Mouse (Mus musculus) frontal cortex, postnatal 14 days (tissue): ENCODE results near the gene Zbtb42.
A peak's percentile ranks its signal among the peaks of the same experiment; 100 is the strongest.

Experiments used
- DNase-seq, 2 experiments: peaks; one replicate each; pipeline ENCODE4 v3.0.0; 2022; ENCODE audit warnings: low spot score in 2 of 2

Zbtb42 gene

DNA sequence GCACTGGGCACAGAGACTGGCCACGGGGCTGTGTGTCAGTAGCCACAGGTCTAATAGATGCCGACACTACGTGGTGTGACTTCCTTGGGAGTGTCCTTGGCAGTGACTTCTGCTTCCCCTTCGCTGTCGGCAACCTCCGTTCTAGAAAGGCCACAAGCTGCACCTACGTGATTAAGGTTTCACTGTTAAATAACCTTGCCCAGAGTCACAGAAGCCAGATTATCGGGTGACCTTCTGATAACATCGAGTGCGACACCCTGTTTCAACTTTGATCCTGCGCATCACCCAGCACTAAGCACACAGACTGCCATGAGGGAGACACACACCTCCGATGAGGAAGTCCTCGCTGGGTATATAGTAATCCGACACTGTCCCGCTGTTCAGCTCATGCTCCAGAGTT, 9.8 kb downstream of the Zbtb42 start:
- DNase-seq: no peak

- peak; percentile 90 to 92 for DNase-seq
Observed at GRCm38 (mm10) chr12:112693185-112694126, 14.8 kb downstream of the Zbtb42 start.

DNA sequence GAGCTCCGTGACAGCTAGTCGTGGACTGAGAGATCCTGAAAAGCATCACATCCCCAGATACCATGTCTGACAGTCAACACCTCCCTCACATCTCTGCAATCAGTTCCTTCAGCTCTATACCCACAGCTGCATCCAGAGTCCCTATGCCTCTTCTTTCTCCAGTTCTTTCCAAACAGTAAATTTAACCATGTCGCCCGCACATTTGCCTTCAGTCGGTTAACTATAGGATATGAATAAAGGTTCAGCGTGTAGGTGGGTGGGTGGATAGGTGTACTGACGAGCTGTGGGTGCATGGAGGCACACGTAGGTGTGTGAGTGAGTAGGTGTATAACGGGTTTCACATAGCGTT, 15.5 kb downstream of the Zbtb42 start:
- DNase-seq: no peak

DNA sequence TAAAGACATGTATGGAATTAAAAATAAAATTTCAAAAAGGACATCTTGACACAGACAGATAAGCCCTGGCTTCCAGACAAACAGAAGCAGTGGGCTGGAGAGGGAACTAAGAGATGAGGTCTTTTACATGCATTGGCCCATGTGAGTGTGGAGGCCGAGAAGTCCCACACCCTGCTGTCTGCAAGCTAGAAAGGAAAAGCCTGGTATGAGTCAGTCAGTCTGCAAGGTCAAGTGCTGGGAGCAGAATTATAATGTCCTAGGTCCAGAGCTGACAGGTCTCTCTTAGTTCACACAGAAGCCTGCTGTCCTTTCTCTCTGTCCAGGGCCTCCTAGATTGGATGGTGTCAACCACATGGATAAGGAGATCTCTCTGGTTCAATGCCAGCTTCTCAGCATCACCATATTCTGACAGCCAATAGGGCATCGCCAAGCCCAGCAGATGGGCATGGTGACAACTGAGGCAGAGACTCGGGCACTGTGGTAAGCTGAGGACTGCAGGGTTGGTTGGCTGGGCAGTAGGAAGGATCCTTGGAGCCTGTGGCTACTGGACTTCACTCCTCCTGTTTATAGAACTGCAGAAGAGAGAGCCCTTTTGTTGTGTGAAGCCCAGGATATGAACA, 18.3 kb downstream of the Zbtb42 start:
- DNase-seq: no peak

DNA sequence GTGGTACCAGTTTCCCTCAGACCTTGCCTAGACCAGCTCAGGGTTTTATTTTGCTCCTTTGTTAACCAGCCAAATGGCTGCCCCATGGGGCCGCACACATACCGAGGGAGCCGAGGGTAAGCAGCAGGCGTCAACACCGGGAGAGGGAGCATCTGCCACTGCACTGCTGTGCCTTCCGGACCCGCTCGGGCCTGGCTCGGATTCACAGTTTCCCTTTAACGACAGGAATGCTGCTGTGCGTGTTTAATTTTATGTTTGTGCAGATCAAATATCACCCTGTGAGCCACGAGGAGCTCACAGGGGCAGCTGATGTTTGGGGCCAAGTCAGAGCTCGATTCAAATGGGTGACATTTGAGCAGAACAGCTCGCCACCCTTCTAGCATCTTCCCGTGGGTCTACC, 21.9 kb downstream of the Zbtb42 start:
- no peak for DNase-seq

GRCm38 (mm10) chr12:112702374-112703320, 24.0 kb downstream of the Zbtb42 start:
- no peak for DNase-seq

- peak; percentile 71 to 86 for DNase-seq
Observed at GRCm38 (mm10) chr12:112706704-112707572, 28.3 kb downstream of the Zbtb42 start.

DNA sequence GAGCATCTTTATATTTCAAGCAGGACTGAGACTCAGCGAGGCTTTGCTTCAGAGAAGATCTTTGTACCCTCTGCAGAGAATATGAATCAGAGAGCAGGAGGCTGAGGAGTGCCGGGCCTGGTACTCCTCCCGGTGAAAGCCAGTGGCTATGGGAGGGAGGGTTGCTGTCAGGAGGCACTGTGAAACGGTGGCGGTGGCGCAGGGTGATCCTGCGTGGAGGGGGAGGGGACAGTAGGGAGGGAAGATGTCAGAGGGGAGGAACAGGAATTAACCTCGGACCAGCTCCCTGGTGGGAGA, 28.9 kb downstream of the Zbtb42 start:
- DNase-seq: no peak

GRCm38 (mm10) chr12:112713984-112714383, 35.4 kb downstream of the Zbtb42 start:
- no peak for DNase-seq

DNA sequence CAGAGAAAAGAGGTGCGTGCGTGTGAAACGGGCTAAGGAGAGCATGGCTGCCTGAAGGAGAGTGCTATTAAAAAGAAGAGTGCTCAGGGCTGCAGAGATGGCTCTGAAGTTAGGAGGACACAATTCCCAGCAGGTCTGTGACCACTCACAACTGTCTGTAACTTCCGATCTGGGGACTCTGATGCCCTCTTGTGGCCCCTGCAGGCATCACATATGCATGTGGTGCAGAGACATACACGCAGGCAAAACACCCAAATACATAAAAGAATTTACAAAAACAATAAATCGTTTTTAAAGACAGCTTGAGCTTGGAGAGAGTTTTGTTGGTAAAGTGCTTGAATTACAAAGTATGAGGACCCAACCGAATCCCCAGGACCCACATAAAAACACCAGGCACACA, 38.5 kb downstream of the Zbtb42 start:
- no peak for DNase-seq

DNA sequence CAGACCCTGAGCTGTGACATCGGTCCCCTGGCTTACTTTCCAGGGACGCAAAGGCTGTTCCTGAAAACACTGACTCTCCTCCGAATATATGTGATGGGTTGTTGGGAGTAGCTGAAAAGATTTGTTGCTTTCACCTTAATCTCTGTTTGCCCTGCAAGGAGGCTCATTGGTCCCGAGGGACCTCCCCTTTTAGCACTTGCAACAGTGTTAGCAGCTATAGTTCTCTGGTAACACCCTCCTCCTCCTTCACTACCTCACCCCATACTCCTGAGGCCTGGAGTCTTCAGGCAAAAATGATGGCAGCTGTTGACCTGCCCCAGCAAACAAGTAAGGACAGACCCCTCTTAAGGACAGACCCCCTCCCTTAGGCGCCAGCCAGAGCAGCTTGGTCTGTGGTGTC, 40.4 kb downstream of the Zbtb42 start:
- DNase-seq: no peak

DNA sequence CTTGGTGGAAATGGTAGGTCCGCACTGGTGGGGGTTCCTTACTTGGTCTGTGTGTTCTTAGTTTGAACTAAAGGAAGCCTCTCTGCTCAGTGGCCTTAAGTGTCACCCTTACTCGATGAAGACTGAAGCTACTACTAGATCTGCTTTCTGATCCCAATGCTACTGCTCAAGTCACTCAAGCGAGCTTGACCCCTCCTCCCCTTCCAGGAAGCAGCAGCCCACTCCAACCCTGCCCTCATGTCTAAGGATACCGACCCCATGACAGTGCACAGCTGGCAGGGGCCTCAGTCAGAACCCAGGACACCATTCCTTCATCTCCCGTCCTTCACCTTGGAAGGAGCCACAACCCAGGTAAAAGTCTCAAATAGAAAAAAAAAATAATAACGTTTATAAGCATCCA, 41.6 kb downstream of the Zbtb42 start, which contains the start of gene Cep170b:
TSS of gene Cep170b (plus strand) at position 240 of the 400 bp plus-strand sequence.
- no peak for DNase-seq

- DNase-seq: no peak
Observed at GRCm38 (mm10) chr12:112720890-112721423, 42.3 kb downstream of the Zbtb42 start.

GRCm38 (mm10) chr12:112721424-112722239, 43.0 kb downstream of the Zbtb42 start:
- no peak for DNase-seq

GRCm38 (mm10) chr12:112722240-112723027, 43.8 kb downstream of the Zbtb42 start:
- DNase-seq: no peak

DNA sequence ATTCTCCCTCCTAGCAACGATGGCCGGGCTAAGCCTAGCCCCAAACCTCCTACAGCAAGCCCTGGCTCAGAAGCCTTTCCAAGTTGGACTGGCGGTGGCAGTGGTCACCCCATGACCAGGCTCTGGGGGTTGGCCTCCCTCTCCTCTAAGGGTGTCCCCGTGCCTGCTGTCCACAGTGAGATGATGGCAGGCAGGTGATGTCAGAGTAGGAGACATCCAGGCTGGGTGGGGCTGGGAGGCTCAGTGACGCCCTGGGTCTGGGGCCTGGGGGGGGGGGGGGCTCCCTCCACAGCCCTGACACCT, 44.4 kb downstream of the Zbtb42 start:
- no peak for DNase-seq

DNA sequence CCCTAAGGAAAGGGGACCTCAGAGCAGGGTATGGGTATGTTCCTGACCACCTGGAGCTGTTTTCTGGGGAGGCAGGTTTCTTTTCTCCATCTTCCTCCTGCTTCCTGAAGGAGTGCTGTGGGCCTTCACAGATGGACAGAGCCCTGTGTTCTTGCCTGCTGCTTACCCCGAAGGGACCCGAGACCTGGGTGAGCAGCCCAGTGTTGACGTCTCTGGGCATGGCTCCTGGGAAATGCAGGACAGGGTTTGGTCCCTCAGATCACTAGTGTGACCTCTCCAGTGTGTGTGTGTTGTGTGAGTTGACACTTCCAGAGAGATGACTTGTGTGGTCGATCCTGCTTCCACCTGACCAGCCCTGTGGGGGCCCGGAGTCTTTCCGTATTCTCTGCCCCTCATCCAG, 44.8 kb downstream of the Zbtb42 start:
- DNase-seq: no peak

DNA sequence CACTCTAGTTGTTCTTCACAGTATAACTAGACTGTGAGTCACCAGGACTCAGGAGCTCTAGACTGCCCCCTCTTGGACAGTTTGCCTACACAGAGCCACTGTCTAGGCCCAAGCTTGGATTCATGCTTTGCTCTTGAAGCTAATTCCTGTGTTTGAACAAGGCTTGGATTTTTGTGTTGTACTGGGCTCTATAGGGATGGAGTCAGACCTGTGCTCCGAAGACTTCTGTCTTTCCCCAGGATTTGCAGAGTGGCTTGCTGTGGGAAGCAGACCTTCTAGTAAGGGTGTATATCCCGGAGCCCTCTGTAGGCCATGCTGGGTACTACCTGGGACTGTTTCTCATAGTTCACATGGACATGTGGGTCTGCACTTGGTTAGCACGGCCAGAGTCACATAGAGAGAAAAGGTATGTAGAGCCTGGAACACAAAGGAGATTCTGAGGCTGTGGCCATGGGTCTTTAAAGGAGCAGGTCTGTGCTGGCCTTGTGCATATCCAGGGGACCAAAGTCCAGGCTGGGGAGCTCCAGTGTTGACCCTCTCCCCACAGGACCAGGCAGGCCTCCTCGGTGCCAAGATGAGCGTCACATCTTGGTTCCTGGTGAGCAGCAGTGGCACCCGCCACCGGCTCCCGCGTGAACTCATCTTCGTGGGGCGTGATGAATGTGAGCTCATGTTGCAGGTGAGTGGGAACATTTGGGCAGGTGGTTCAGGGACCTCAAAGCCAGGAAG, 45.6 kb downstream of the Zbtb42 start:
- DNase-seq: peak; percentile 55 to 70

GRCm38 (mm10) chr12:112727801-112728200, 49.2 kb downstream of the Zbtb42 start:
- DNase-seq: no peak
